Mouse (Mus musculus) left cerebral cortex, adult 11 months (tissue): ENCODE measurements at regions not wholly inside any gene's neighbourhood (a gene's known extent, or its start where the extent isn't known, plus 50 kb on each side); places are given as distances from the start of the nearest gene placed in this dataset.
A peak's percentile ranks its signal among the peaks of the same experiment; 100 is the strongest.

Experiments used
- DNase-seq: peaks from one replicate; pipeline ENCODE4 v3.0.0; 2022; ENCODE audit warnings: low spot score

DNA sequence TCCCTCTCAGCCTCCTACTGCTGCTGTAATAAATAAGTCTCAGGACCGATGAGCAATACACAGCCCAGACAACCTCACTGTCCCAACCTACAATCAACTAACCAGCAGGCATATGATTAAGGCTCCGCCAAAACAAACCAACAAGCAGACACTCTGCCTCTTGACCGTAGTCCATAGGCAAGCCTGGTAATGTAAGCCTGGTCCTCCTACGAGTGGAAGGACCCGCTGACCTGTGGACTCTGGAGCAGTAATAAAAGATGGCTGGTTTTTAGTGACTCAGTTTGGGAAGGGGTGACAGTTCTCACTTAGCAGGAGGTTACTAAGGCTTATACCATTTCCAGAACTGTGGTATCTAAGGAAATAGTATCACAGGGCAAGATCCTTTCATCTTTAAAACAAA is 53.4 kb downstream of the Gm47996 start:
- no peak for DNase-seq

DNA sequence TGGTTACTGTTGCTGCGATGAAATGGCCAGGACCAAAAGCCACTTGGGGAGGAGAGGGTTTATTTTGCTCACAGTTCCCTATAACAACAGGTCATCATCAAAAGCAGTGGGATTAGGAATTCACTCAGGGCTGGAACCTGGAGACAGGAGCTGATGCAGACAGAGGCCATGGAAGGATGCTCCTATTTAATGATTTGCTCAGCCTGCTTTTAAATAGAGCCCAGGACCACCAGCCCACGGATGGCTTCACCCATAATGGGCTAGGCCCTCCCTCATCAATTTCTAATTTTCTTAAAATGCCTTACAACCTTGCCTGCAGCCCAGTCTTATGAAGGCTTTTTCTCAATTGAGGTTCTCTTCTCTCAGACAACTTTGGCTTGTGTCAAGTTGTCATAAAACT is 53.9 kb downstream of the Gm47996 start:
- no peak for DNase-seq

DNA sequence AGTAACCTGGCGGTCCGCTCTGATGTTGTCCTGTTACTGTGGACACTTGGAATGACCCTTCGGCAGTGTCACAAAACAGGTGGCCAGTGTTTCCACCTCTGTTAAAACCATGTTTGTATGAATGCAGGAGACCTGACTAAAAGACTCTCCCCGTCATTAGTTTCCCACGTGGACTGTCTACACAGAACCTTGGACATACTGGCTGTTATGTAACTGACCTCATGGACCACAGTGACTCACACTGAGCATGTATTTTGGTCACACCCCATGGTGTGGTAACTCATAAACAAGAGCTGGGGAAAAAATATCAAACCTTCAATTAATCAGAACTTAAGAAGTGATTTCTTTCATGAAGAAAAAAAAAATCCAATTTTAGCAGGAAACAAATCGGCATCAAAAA is 54.9 kb downstream of the Gm47996 start:
- DNase-seq: no peak

DNA sequence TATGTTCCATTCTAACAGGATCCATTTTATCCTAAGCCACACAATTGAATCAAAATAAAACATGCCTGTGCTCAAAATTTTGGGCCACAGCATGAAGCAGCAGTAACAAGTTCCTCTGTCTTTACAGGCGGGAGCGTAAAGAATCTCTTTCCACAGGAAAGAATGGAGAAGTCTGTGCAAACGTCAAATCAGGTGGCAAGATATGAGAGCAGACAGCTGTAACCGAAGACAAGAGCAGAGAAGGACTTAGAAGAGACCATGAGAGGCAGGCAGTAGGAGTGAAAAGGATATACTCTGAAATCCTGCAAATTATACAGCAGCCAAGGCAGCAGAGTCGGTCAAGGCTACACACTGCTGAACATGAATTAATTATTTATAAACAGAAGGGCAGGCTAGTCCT is 55.7 kb downstream of the Gm47996 start:
- no peak for DNase-seq

DNA sequence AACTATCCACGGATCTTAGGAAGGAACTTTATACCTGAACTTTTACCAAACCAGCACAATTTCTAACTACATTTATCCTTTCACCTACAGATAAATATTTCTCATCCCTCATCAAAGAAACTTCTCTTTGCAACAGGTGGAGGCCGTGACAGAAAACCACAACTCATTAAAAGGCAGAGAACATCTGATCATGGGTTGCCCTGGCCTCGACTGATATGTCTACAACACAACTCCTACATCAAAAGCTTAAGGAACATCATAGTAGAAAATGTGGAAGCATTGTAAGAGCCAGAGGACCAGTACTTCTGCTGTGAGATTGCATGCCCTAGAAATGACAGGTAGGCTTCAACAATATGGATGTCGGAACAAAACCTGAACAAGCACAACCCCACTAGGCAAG is 56.8 kb downstream of the Gm47996 start:
- DNase-seq: no peak

DNA sequence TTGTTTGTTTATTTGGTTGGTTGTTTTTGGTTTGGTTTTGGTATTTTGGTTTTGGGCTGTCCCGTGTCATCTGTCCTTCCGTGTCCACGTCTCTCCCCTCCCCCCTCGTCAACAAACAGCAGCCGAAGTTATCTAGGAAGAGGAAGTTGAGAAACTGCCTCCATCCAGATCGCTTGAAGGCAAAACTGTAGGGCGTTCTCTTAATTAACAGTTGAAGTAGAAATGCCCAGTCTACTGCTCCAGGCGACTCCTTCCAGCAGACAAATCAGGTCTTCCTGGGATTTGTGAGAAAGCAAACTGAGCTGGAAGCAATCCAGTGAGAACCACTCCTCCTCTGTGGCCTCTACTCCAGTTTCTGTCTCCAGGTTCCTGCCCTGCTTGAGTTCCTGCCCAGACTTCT is 60.8 kb downstream of the Gm47996 start:
- DNase-seq: no peak

DNA sequence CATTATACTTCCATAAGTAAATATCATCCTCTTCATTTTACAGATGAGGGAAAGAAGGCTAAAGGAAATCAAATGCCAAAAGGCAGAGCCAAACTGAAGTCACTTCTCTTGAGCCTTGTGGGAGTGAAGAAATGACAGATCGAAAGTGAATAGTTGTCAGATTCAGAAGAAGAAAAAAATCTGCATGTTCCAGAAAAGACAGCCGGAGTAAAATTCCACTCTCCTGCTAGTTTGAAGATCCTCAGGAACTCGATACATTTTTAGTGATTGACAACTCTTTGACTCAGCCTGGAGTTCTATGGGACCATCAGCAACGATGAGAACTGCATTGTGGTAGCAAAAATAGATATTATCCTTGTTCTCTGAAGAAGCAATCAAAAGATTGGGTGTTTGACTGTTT is 64.4 kb downstream of the Gm47996 start:
- no peak for DNase-seq

DNA sequence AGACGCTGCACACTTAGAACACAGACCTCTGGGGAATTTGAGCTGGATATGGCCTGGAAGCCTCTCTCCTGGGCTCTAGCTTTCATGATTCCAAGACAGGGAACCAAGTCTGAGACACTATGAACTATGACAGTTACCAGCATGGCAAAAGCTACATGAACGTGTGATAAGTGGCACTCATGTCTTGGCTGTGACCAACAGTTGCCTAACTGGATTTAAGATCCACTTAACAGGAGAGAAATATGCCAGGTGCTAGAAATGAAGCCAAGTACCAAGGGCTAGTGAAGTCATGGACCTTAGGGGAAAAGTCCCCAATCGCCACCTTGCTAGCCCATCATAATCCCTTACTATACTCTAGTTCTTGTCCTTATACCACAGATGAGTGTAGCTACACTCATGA is 65.7 kb downstream of the Gm47996 start:
- no peak for DNase-seq

DNA sequence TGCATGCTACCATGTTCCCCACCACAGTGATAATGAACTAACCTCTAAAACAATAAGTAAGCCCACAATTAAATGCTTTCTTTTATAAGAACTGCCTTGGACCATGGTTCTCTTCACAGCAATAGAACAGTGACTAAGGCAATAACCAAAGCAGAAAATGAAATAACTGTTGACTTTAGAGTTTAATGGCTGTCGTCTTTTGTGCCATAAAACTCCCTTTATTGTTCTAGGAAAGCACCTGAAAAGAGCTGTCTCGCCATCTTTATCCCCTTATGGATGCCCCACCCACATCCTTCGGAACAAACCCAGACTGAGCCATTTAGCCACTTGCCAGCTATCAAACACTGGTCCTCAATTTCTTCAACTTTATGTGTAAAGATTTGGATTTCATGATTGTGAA is 64.3 kb upstream of the Ivns1abp start:
- DNase-seq: no peak

DNA sequence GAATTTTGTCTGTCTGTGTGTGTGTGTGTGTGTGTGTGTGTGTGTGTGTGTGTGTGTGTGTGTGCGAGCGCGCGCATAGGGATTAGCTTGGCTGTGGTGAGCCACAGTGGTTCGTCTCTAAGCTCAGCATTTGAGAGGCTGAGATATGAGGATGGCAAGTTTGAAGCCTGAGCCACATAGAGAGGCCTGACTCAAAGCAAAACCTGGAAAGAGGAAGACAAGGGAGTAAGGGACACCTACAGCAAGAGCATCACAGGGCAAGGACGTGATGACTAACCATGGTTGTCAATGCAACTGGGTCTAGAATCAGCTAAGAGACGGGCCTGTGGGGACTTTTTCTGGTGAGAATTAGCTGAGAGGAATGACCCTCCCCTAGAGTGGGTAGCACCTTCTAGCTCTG is 59.2 kb upstream of the Ivns1abp start:
- DNase-seq: no peak

DNA sequence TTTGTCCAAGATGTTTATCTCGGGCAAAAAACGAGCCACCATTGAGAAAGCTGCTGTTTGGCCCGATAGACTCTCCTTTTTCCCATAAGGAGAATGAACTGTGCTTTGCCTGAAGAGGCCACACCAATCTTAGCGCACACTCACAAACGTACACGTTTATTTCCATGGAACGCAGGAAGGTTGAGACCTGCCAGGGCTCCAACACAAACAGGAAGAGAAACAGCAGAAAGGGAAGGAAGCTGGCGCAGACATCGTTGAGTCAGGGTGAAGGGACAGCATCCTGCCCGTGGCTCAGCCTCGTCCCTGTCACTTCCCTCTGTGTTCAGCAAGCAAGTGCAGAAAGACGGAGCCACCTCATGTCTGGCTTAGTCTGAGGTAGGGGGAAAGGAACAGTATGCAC is 56.8 kb upstream of the Ivns1abp start:
- DNase-seq: peak; percentile 25

DNA sequence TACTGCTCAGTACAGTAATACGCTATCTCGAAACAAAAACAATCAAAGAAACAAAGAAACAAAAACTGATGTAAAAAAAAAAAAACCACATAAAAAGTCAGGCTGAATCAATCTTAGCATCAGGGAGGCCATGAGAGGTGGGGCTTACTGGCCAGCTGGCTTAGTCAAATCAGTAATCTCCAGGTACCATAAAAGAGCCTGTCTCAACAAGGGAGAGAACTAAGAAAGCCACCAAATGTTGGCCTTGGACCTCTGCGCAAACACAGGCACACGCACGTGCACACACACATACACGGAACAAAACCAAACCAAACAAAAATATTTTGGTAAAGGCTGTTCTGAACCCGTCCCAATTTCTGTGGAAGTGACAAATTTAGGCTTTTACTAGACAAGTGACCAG is 55.2 kb upstream of the Ivns1abp start:
- DNase-seq: no peak

DNA sequence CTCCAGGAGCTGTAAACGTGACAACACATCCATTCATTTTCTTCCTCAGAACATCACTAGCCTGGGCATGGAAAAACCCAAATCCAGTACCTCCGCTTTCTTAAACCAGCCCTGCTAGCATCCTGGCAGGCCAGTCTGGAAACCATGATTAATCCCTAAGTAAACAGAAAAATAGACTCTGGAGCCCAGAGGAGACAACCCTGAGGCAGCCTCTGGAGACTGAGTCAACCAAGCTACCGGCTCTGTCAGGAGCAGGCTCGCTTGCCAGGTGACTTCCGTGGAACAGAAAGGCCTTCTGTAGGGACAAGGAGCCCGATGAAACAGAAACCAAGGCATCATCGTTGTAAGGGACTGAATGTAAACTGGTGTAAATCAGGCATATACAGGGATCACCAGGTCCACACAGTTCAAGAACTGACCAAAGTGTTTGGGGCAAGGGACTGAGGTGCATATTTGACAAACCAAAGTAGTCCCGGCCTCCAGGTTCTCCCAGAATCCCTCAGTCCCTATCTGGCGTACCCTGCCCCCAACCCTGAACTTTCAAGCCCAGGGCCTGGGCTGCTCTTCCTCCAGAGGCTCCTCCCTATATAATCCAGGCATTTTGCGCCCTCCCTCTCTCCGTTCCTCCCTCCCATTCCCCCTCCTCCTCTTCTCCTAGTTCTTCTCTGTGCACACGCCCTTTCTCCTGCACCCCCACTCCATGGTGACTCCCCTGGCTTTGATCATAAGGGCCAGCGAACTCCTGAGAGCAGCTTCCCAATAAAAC is 54.6 kb upstream of the Ivns1abp start:
- DNase-seq: no peak

DNA sequence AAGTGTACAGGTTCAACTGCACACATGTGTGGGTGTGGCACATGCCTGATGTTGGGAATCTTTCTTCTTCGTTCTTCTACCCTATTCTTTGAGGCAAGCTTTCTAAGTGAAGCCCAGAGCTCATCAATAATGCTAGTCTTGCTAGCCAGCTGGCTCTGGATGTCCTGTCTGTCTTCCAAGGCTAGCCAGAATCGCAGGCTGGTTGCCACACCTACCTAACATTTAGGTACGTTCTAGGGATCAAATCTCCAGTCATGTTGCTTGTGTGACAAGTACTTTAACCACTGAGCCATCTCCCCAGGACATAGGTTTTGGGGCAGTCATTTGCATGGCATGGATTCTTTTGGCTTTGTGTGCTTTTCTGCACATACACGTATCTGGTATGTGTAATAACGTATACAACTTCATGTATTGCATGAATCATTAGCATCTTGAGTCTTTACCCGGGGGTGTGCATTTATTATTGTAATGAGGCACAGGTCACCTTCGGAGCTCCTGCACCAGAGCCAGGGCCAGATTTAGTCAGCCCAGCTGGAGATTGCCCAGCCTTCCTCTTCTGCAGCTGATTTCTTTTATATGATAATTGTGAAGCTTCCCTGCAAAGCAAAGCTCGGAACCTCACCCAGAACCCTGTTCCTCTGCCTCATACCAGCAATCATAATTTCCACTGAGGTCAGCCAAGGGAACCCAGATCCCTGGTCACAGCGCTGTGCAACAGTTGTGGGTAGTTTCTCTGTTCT is 50.8 kb upstream of the Ivns1abp start:
- DNase-seq: no peak
